Mouse (Mus musculus): ENCODE data around the gene Hsdl2. TPM values are rescaled to one million over a fixed set of nuclear protein-coding genes. Genes with fewer than 3 reads are reported as not detected.
"Not testable (repeated sequence)": the region's sequence is repeated elsewhere in the genome, so short reads cannot be mapped to it uniquely, and the experiment has no call there.

Hsdl2 gene
- total RNA-seq (2021) (100 to 1,000 TPM in 1 of 2 experiments, 10 to 100 TPM in 1; 73.7 to 106 TPM), polyA plus RNA-seq (2012; rRNA removed) (8.7 and 8.9 TPM in 2 replicates)
- long read RNA-seq, transcript Hsdl2-201 (11 exons, 2,611 nt): major isoform, 59 of 75 reads
- long read RNA-seq, partial matches to known transcripts: 3 of 75 reads
- long read RNA-seq, other reads (novel, unspliced or antisense): 13 of 75 reads

DNA sequence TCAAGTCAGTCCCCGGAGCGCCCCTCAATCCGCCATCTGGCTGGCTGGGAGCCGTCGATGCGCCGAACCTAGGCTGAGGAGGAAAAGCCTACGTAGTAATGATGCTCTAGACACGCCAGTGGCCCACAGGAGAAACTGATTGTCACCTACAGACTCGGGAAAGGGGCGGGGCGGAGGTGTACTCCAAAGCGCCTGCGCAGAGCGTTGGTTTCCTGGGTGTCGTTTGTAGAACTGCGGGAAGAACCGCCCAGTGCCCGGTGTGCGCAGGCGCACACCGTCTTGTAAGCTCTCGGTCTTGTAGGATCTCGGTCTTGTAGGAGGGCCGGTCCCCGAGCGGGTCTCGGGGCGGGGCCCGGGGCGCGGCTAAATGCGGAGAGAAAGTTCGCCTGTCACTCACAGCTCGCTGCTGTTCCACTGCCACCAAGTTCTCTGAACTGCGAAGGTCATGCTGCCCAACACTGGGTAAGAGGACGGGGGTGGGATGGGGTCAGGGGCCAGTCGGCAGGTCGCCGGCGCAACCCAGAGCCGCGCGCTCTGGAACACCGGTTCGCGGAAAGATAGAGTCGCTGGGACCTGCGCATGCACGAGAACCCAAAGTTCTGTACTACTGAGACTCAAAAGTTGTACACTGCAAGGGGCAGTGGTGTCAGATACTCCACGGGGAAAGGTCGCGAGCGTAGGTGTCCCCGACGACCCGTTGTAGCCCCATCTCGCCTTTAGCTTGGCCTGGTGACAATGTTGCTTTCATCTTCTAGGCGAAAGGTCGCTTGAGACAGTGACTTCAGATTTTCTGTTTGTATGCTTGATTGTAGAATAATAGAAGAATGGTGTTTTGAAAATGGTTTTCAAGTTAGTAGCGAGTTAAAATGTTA, at the start of gene Hsdl2:
TSS of gene Hsdl2 (plus strand) at position 250 of the 872 bp plus-strand sequence.
- peak; percentile 99 for DNase-seq

DNA sequence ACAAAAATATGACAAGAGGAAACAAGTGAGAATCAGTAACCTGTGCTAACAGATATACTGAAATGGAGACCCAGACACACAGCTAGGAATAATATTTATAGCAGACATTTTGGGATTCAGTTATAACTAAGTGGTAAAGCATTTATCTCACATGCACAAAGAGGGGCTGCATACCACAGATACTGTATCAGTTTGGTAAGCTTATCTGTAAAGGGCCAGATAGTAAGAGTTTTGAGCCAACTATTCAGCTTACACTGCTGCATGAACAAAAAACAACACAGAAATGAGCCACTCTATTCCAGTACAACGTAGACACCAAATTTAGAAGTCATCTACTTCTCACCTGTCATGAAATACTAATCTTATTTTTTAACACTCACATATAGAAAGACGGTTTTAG, 48.1 kb upstream of the Hsdl2 start:
- DNase-seq: no peak

DNA sequence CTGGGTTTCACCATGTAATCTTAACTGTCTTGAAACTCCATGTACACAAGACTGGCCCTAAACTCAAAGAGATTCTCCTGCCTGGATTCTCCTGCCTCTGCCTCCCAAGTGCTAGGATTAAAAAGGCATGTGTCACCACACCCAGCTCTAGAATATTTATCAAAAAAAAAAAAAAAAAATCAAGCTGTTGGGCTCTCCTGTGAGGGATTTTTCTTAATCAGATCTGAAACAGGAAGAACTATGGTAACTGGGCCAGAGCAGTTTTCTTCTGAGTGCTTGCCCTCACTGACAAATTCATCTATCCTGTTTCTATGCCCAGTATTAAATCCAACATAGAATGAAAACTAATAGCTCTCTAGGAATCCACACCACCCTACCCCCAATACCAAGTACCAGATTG, 45.7 kb upstream of the Hsdl2 start:
- DNase-seq: no peak

DNA sequence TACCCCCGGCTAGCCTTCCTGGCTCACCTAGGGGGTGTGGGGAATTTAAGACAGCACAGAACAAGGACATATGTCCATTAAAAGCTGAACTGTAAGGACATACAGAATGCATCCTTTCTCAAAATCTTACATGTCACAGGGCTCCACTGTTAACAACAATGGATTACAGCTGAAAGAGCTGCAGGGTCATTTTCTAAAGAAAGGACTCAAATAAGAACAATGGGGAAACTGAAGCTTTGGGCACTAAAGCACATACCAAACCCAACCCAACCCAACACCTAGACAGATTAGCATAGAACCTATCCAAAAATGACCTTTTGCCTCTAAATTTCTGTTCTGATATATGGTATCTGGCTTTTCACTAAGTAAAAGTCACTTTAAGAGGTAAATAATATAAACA, 45.1 kb upstream of the Hsdl2 start:
- DNase-seq: no peak

DNA sequence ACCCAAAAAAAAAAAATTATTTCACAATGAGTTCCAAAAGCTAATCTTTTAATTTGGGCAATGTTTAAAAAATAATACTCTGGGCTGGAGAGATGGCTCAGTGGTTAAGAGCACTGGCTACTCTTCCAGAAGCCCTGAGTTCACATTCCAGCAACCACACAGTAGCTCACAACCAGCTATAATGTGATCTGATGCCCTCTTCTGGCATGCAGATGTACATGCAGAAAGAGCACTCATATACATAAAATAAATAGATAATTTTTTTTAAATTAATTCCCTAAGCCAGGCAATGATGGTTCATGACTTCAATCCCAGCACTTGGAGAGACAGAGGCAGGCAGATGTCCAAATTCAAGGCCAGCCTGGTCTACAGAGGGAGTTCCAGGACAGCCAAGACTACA, 38.4 kb upstream of the Hsdl2 start:
- DNase-seq: no peak

DNA sequence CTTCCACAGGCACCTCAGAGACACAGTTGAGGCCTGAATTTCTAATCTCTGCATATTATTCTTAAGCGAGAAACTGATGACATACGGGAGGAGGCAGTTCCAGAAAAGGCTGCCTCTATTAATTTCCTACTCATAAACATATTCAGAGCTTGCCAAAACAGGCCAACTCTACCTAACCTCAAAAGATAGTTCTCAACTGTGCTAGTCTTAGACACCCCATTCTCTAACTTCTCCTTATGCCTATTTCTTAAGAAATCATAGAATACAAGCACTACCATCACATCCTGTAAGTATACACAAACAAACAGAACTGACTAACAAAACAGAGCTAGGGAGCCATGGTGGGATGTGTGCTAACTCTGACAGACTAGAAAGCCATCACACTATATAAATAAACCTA, 36.7 kb upstream of the Hsdl2 start:
- no peak for DNase-seq

DNA sequence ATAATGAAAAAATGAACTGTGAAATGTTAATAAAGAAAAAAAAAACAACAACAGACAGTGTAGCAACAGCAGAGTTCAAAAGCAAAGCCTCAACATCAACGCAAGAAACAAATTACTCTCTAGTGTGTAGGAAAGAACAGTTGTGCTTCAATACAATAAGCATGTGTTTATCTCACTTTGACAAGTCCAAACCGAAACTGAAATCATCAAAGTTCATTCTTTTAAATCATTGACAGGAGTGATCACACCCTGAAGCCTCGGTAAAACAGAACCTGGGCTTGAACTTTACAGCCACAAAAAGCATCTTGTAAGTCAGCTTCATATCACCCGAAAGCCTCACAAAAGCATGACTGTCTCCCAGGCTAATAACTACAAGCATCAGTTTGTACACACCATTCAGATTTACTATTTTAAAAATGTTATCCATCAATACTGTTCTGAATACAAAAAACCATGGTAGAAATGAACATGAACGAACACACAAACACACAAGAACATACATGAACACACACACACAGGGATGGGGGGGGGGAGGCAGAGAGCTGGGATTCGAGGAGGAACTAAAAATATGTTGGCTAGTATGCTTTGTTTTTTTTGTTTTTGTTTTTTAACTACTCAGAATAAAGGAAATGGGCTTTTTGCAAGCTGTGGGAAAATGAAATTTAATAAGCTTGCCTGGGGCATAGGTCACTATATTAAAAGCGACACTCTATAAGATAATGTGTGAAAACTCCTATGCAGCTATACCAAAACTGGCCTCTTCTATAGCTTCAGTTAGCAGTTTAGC, 34.9 kb upstream of the Hsdl2 start:
- DNase-seq: no peak

DNA sequence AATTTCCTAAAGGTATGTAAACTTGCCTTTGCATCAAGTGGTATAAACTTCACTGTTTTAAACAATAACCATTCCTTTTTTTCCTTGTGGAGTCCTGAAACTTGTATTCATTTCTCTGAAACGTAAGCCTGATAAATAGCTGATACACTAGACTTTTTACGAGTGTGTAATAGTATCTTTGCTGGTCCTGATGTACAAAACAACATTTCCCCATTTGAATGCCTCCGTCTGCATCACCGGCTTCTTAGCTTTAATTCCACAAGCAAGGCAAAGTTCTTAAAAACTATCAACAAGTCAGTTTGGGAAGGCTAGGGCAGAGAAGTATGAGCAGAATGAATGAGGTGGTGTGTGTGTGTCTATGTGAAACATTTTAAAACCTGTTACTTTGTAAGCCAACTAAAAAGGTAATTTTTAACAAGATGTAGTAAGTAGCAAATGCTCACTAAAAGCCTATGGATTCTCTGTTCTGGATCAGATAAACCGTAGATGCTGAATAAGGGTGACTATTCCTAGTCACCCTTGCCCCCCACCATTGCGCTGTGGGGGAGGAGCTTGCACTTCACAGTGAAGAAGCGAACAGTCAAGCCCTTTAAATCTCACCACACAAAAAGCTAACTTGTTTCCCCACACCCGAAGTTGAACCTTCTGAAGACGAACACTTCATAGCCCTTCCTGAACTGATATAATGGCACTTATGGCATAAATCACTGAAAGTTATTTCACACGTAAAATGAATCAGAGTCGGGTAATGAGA, 34.0 kb upstream of the Hsdl2 start:
- DNase-seq: peak; percentile 51

DNA sequence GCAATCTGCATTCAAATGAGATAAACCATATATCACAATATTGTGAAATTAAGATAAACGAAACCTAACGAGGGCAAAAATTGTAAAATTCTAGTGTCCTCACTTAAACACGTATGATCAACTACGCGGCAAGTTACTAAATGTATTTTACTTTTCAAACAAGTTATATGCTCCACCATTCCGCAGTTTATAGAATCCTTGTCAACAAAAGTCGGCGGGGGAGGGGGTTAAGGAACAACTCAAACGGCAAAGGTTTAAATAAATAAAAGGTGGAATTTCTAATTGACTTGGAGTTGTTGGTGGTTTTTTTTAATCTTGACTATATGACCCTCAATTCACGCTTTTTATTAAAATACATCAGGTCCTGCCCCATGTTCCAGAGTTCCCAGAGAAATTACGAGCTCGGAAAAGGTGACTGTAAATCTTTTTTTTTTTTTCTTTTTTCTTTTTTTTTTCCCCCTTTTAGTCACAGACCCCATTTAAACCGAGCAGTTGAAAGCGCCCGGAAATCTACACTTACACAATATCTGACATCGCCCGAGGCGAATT, 33.3 kb upstream of the Hsdl2 start:
- DNase-seq: no peak

DNA sequence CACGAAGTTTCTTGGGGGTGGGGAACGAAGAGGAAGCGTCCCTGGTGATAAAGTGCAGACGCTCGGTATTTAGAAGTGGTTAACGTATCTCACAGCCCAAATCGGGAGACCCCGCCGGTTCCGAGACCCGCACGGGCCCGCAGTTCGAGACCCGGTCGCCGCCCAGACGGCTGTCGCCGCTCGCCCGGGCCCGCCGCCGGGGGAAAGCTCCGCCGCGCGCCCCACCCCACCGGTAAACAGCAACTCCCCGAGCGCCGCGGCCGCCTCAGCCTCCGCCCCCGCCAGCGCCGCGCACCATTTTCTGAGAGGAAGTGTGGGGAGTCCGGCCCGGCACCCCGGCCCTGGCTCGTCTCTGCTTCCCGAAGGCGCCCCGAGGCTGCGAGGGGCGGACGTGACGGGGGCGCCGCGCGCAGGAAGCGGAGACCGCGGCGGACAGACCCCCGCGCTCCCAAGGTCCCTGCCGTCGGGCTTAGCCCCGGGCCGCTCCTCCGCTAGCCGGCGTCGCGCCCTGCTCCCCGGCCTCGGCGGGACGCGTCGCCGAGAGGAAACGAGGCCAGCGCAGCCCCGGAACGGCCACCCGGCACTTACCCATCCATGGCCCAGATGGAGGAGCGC, 32.7 kb upstream of the Hsdl2 start:
- peak; percentile 90 for DNase-seq

DNA sequence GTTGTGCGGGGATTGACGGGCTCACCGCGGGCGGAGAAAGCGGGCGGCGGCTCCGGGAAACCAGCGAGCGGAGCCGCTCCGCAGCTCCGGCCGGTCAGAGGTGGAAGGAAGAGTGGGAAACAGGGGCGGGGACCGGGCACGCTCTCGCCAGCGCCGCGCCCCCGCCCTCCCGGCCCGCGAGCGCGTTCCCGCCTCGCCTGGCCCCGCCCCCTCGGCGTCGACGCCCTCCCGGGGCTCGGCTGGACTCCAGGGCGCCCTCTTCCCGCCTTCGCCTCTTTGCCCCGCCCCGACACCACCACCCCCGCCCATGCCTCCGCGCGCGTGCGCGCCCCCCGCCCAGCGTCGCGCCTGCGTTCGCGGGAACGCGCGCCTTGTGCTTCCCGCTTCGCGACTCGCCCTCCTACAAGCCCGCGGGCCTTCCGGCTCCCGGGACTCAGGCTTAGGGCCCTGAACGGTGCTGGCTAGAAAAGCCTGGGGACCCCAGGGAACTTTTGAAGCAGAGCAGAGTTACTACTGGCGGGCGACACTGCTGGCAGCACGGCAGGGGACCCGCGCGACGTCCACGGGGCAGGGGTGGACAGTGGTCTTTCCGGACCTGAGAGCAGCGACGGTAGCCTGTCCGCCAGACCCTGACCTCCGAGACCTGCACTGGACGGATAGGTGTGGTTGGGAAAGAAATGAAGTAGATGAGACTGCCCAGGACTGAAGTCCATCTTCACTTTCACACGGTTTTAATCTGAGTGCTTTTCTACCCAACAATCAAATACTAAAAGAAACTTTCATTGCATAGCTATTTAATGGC, 32.0 kb upstream of the Hsdl2 start, which contains the start of gene Ptbp3:
TSS of gene Ptbp3 (minus strand) at position 190 of the 802 bp plus-strand sequence.
- peak; percentile 96 for DNase-seq

DNA sequence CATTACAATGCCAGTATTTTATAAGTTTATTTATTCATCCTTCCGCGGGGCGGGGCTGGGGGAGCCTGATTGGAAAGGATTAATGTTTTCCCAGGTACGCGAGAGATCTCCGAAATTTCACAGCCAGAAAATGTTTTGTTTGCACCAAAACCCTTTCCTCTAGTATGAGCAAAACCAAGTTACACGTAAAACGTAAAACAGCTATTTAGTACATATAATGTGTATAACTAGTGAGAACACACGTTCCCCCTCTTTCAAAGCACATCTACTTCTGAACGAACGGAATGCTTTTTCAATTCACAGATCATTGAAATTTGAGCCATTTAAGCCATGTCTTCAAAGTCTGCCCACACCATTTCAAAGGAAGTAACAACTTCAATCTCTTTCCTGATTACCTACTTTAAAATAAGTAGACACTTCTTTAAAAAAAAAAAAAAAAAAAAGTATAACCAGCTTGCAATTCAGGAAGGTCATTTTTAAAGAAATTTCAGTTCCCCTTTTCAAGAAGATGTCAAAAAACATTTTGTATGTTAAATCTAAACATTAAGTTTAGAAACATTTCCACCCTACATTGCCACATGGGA, 31.3 kb upstream of the Hsdl2 start:
- no peak for DNase-seq

DNA sequence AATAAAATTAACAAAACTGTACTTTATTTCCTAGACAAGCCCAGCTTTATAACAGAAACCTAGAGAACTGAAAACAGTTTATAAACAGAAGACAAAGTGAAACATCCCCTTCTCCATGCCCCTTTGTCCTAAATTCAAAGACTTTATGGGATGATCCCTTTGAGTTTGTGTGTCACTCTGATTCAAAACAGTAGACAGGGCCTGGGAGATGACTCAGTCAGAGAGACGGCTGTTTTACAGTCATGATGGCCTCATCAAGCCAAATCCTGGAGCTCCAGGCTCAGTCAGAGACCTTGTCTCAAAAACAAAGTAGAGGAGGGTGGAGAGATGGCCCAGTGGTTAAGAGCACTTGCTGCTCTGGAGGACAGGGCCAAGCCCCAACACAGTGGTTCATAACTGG, 29.5 kb upstream of the Hsdl2 start:
- DNase-seq: peak; percentile 63

DNA sequence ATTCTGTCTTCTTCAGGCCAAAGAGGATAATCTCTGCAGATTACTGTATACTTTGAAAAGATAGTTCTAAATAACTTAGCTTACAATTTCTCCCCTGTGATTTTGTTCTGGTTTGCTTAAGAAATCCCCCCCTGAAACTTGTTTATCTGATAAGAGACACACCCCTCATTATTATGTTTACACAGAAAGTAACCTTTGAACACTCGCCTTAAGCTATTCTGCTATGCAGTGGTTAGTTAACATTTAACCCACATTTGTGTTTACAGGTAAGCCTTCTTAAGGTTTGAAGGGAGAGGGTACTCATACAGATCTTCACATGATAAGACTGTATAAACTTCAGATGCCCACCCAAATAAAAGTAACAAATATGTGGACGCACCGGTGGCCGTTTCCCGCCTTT, 28.5 kb upstream of the Hsdl2 start:
- DNase-seq: no peak

DNA sequence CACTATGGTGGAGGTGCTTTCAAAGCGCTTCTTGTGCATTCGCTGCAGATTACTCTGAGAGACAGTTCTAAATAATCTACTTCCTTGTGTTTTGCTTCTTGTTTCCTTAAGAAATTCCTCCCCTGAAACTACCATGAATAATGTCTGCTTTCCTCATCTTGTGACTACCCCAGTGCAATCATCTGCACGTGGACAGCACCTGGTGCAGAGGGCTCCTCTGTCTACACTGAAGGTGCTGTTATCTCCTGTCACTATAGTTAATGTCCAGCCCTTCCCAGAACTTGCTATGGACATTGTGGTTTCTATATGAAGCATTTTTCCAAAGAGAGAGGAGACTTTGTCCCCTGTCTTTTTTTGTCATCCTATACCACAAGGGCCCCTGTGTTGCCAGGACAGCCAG, 27.8 kb upstream of the Hsdl2 start:
- DNase-seq: no peak

DNA sequence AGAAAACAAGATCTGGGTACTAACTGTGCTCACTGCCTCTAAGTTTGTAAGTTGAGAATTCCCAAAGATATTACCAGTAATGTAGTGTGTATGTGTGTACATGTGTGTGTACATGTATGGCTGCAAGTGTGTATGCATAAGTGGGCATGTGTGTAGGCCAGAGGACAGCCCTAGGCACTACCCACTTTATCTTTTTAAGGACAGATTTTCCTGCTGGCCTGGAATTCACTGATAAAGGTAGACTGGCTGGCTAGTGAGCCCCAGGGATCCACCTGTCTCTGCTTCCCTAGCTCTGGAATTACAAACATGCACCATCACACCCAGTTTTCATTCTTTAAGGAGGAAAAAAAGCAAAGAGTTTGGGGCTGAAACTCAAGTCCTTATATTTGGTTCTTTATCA, 26.2 kb upstream of the Hsdl2 start:
- no peak for DNase-seq

DNA sequence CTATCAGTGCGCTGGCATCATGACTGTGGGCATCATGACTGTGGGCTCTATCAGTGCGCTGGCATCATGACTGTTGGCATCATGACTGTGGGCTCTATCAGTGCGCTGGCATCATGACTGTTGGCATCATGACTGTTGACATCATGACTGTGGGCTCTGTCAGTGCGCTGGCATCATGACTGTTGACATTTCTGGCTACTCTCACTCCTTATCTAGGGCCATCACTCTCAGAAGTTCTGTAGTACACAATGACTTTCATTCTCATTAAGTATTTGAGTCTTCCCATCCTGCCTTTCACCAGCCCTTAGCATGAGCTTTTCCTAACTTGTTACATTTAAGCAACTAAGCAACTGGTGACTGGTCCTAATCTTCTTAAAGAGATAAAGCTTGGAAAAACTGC, 24.0 kb upstream of the Hsdl2 start:
- not testable (repeated sequence) for DNase-seq

DNA sequence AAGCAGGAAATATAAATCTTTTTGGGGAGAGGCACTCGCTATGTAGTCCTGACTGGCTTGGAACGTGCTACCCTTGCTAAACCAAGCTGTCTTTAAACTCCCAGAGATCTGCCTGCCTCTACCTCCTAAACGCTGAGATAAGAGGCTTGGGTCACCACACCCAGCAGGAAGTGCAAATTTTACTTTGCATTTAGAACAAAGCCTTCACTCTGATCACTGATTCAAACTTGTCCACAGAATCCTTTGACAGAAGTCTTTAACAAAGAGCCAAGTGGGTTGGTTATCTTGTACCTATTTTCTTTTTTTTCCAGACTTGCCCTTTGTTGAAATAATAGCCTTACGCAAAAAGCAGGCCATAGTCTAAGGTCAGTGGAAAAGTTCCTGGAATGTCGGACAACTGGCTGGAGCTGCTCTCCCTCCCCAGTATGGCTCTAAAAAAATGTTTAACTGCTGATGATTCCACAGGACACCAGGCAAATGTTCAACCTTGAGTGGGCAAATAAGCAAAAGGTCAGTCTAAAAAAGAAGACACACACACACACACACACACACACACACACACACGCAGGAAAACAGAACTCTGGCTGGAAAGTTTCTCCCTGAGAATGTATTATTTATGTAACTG, 23.2 kb upstream of the Hsdl2 start:
- DNase-seq: peak; percentile 63

DNA sequence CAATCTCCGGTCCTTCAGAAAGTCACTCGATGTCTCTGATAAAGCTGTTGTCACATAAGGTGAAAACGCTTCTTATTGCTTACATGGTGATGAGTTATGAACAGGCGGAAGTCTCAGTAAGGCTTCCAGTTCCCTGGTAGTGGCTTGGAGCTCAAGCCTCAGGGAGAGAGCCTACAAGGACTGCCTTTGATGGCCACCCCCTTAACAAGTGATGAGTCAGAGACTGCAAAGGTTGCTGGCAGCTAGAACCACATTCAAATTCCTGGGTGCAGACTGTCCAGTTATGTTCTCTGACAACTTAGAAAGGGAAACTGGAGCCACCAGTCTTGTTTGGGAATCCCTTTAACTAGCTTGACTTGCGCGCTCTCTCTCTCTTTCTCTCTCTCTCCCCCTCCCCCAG, 21.2 kb upstream of the Hsdl2 start:
- DNase-seq: peak; percentile 76

DNA sequence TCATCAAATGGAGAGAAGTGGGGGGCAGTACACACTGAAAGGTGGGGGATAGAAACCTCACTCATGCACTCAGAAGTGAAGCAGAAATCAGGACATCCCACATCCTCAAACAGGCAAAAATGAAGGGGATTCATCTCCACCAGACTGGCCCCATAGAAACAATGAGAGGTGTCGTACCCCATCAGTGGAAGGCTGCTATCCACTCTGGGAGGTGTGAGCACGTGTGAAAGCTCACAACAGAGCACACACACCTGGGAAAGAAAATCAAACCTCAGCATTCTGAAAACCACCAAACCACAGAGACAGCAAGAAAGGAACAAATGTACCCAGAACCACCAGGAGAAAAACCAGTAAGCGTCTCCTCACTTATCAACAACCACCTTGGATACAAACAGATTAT, 17.2 kb upstream of the Hsdl2 start:
- DNase-seq: no peak

Data from adrenal gland, adult 2 months (tissue).